Mouse (Mus musculus): ENCODE data around the gene Hpn.

DNA sequence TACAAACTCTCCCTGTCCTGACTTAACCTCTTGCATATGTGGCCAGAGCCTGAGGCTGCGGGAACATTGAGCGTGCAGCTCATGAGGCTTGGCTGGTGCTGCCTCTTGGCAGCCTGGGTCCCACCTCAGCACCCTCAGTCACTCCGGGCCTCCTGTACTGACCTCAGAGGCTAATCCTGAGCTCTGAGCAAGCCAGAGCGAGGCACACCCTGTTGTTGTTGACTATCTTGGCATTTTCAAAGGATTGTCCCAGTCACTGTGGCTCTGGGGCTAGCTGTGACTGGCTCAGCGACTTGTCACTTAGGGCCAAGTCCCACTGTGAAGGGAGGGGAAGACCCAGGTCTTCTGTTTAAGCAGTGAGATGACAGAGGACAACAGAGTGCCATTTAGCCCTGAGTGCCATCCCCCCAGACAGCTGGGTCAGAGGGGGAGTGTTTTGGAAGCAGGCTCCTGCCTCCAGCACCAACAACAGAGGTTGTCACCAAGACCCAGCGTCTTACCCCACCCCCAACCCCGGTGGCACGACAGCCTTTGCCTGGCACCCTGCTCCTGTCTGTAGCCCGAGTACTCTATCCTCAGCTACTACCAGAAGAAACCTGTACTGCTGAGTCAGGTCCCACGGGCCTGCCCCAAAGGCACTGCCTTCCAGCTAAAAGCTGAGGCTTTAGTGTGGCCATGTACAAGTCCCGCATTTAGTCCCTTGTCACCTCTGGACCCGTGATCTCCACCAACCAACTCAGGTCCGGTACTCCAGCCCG, 32.1 kb downstream of the Hpn start:
- TF ChIP-seq CTCF (IDR thresholded peaks at IDR 0.05; ENCODE audit: extremely low read depth, insufficient read depth, insufficient read length, insufficient replicate concordance): no peak
- TF ChIP-seq POLR2A (IDR thresholded peaks at IDR 0.05; ENCODE audit: low read depth, low read length): no peak
